Mouse (Mus musculus): Measurements from ENCODE around the gene Cbx6. TPM values are rescaled to one million over a fixed set of nuclear protein-coding genes. Genes with fewer than 3 reads are reported as not detected.
A peak's percentile ranks its signal among the peaks of the same experiment; 100 is the strongest.

The Cbx6 gene
- polyA plus RNA-seq, 1 experiment from 2014 or later = 22.3 TPM

DNA sequence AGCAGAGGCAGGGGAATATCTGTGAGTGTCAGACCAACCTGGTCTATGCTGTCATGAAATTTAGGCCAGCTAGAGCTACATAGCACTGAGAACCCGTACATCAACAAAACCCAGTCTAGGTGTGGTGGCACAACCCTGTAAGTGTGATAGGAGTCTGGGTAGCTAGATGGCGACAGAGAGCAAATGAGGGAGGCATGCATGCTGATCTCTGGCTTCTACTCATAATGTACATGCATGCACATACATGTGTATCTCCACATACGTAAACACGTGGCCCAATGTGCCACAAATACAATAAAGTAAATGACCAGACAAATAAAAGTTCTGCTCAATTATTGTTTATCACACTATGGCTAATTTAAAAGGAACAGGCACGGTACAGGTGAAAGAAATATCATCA is 26.4 kb downstream of the Cbx6 start:
- Histone ChIP-seq H3K4me1 (peaks cover 20% of the 10 kb centered on the region), H3K36me3 (replicated peaks) (no peaks in the 10 kb centered on the region), H3K9me3 (no peaks in the 10 kb centered on the region), H3K27me3 (ENCODE audit: poor library complexity, severe bottlenecking) (peaks cover 74% of the 10 kb centered on the region), H3K27ac (no peak overlapping the region), H3K4me3 (no peak overlapping the region)
- 38% methylated on average over 5 of the region's 5 CpGs for WGBS
- no peak for DNase-seq (ENCODE audit: extremely low spot score, low spot score)

DNA sequence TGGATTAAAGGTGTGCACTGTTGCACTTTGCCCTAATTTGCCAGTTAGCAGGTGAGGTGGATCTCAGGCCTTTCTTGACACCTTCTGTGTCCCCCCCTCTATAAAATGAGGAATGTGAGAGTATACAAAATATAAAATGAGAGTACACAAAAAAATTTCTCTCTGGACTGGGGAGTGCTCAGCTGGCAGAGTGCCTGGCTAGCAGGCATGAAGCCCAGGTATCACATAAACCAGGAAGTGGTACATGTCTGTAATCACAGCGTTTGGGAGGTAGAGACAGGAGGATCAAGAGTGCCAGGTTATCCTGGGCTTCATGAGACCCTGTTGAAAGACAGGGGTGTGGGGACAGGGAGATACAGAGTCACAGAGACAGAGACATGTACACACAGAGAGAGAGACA is 27.4 kb downstream of the Cbx6 start:
- peaks cover 83% of the 10 kb centered on the region for H3K27me3 ChIP-seq (ENCODE audit: poor library complexity, severe bottlenecking)

DNA sequence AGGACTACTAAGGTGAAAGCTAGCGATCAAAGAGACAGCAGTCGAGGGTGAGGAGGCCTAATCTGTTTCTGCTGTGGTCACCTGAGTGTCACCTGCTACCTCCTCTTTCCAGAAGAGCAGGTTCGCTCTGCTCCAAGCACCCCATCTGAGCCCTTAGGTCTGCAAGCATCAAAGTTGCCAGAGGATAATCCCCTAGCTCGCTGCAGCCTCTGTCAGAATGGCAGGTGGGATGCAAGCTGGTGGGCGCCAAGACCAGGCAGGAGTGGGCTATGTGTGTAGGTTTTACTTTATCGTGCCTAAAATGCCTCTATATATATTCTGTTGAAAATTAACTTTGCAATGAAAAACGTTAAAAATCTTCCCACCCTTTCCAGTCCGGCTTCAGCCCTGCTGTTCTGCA is 29.2 kb downstream of the Cbx6 start:
- Histone ChIP-seq H3K9me3 (no peaks in the 10 kb centered on the region), H3K36me3 (replicated peaks) (no peaks in the 10 kb centered on the region), H3K27me3 (ENCODE audit: poor library complexity, severe bottlenecking) (peaks cover 92% of the 10 kb centered on the region), H3K27ac (0 out of 2 replicates have a peak overlapping the region, but pooled peaks have one; percentile 79), H3K4me1 (peaks cover 20% of the 10 kb centered on the region), H3K4me3 (peak overlapping the region; percentile 73)
- DNase-seq (ENCODE audit: extremely low spot score, low spot score) = no peak
- 21% methylated on average over 8 of the region's 8 CpGs for WGBS

More for the DNA sequence above, 27.4 kb downstream of the Cbx6 start:
- H3K4me1 ChIP-seq = peaks cover 20% of the 10 kb centered on the region
- no peak overlapping the region for H3K27ac ChIP-seq
- no peaks in the 10 kb centered on the region for H3K9me3 ChIP-seq
- no peak overlapping the region for H3K4me3 ChIP-seq
- H3K36me3 ChIP-seq (replicated peaks) = no peaks in the 10 kb centered on the region
- 59% methylated on average over 1 of the region's 1 CpGs for WGBS
- no peak for DNase-seq (ENCODE audit: extremely low spot score, low spot score)

DNA sequence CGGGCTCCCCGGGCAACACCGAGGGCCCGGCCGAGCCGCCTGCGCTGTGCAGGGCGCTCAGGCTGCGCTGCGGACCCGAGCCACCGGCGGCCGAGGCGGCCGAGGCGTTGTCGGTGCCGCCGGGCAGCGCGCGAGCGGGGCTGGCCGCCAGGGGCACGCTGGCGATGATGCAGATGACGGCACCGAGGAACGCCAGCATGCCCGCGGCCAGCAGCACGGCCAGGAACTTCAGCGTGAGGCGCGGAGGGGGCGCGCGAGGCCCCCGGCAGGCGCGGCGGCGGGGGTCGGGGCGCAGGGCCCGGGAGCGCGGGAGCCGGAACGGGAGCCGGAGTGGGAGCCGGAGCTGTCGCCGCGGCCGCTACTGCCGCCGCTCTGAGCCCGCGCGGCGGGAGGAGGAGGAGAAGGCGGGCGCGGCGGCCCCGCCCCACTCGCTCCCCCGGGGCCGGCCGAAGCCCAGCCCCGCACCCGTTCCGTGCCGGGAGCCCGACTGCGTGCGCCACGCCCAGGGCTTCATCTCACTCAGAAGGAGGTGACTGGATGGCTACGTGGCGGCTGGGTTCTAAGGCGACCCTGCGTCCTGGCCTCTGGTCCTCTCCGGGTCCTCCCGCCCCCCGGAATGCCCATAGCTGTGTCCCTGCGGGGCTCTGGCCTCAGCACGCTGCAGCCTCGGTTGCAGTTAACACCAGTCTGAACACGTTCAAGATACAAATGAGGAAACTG is 30.0 kb downstream of the Cbx6 start, which contains the start of gene Nptxr:
Nptxr (minus strand) TSS at position 415 of the 720 bp plus-strand sequence.
- under 1% methylated on average over 90 of the region's 91 CpGs for WGBS
- Histone ChIP-seq H3K36me3 (replicated peaks) (no peaks in the 10 kb centered on the region), H3K4me3 (peak within 1 kb of the TSS; percentile 73), H3K4me1 (peaks cover 20% of the 10 kb centered on the region), H3K27me3 (ENCODE audit: poor library complexity, severe bottlenecking) (peaks cover 91% of the 10 kb centered on the region), H3K9me3 (no peaks in the 10 kb centered on the region), H3K27ac (peak within 1 kb of the TSS; percentile 79)
- peak; percentile 53 for DNase-seq (ENCODE audit: extremely low spot score, low spot score)

DNA sequence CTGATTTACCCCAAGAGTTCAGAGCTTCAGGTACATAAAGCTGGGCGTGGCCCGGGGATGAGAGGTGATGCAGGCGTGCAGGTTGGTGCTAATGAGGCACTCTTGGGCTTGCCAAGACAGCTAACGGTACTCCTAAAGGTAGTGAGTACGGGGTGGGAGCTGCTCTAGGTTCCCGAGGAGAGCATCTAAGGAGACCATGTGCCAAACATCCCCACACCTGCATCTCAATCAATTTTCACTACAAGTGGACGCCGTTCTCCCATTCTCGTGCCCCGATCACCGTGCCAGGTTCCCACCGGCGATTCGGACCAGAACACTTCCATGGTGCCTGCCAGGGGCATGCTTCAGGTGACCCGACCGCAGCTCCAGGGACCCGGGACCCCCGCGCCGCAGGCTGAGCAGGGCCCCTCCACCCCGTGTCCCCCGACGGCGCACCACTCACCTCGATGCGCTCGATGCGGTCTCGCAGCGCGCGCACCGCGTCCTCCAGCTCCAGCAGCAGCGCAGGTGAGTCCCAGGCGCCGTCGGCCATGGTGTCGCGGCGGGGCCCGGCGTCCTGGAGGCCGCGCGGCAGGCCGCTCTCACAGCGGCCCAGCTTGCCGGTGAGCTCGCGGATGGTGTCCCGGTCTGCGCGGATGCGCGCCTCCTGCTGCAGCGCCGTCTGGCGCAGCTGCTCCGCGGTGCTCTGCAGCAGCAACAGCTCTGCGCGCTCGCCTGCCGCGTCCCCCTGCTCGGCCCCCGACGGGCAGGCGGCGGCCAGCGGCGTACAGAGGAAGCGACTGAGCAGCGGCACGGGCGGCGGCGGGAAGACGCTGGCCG is 30.7 kb downstream of the Cbx6 start:
- no peaks in the 10 kb centered on the region for H3K9me3 ChIP-seq
- 5% methylated on average over 81 of the region's 81 CpGs for WGBS
- peaks cover 20% of the 10 kb centered on the region for H3K4me1 ChIP-seq
- DNase-seq (ENCODE audit: extremely low spot score, low spot score) = no peak
- H3K4me3 ChIP-seq = peak overlapping the region; percentile 73
- H3K36me3 ChIP-seq (replicated peaks) = no peaks in the 10 kb centered on the region
- H3K27me3 ChIP-seq (ENCODE audit: poor library complexity, severe bottlenecking) = peaks cover 87% of the 10 kb centered on the region
- peak overlapping the region; percentile 79 for H3K27ac ChIP-seq

DNA sequence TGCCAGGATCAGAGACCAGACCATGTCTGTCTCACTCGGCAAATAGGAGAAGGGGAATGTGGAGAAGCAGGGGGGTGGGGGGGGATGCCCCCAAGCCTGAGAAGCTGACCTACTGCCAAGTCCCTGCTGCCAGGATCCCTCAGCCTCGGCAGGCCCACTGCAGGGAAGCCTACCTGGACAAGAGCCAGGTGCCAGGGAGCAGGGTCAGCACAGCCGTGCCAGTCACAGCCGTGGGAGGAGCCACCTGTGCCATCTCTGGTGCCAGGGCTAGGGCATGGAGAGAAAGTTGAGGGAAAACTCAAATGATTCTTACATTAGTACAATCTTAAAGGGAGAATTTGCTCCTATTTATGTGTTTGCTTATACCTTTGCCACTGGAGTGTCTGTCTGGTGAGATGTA is 32.2 kb downstream of the Cbx6 start:
- Histone ChIP-seq H3K36me3 (replicated peaks) (no peaks in the 10 kb centered on the region), H3K9me3 (no peaks in the 10 kb centered on the region), H3K27ac (no peak overlapping the region), H3K4me3 (no peak overlapping the region), H3K4me1 (peaks cover 20% of the 10 kb centered on the region), H3K27me3 (ENCODE audit: poor library complexity, severe bottlenecking) (peaks cover 74% of the 10 kb centered on the region)
- DNase-seq (ENCODE audit: extremely low spot score, low spot score) = no peak
- WGBS = 81% methylated on average over 4 of the region's 4 CpGs

DNA sequence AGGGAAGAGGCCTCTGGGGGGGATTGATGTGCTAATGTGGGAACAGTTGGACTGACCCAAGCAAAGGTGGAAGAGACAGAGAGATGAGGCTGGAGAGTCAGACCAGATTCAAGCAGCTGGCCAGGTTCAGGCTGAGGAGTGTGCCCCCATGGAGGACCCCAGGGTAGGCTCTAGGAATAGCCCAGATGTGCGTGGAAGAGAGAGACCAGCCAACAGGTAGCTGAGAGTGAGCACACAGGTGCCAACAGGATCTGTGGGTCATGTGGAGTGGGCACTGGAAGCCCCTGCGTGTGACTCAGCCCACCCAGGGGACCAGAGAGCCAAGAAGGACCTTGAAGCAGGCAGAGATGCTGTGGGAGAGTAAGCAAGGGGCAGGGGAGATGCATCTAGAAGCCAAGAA is 32.8 kb downstream of the Cbx6 start:
- 75% methylated on average over 2 of the region's 2 CpGs for WGBS
- no peak for DNase-seq (ENCODE audit: extremely low spot score, low spot score)
- Histone ChIP-seq H3K4me1 (peaks cover 20% of the 10 kb centered on the region), H3K27me3 (ENCODE audit: poor library complexity, severe bottlenecking) (peaks cover 68% of the 10 kb centered on the region), H3K36me3 (replicated peaks) (no peaks in the 10 kb centered on the region), H3K27ac (no peak overlapping the region), H3K4me3 (no peak overlapping the region), H3K9me3 (no peaks in the 10 kb centered on the region)

DNA sequence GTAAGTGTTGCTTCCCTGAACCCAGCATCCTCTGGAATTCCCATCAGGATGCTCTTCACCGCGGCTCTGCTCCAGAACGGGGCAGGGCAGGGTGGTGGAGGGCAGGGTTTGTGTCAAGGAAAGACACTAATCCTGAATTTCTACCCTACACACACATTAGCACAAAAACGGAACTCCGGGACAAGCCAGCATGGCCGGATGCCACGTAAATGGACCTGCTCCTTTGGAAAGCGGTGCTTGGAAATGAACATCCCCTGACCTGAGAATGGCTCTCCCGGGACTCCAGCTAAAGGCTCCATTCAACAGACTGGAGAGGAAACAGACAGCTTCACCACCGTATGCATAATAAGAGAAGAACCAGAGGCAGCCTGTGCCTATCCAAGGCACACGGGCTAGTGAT is 33.8 kb downstream of the Cbx6 start:
- peaks cover 58% of the 10 kb centered on the region for H3K27me3 ChIP-seq (ENCODE audit: poor library complexity, severe bottlenecking)

DNA sequence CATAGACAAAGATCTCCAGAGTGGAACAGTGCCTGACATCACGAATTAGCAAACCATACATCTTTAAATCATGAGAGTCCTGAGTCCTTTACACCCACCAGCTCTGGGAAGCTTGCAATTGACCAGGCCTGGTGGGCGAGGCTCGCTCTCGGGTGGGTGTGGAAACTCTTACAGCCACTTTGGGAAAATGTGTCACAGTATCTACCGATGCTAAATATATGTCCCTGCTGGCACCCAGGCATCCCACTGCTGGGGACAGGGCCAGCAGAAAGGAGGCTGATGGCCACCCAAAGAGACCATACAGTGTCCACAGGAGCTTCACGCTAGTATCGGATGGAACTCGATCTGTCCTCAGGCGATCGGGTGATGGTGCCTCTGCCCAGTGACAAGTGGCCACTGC is 35.9 kb downstream of the Cbx6 start:
- Histone ChIP-seq H3K27me3 (ENCODE audit: poor library complexity, severe bottlenecking) (peaks cover 46% of the 10 kb centered on the region), H3K4me1 (peaks cover 3% of the 10 kb centered on the region; the same call in 1 of the 2 replicates), H3K36me3 (replicated peaks) (no peaks in the 10 kb centered on the region), H3K4me3 (no peak overlapping the region), H3K9me3 (no peaks in the 10 kb centered on the region), H3K27ac (no peak overlapping the region)
- WGBS = 90% methylated on average over 10 of the region's 10 CpGs
- DNase-seq (ENCODE audit: extremely low spot score, low spot score) = no peak

More for the DNA sequence above, 33.8 kb downstream of the Cbx6 start:
- H3K4me3 ChIP-seq = no peak overlapping the region
- H3K9me3 ChIP-seq = no peaks in the 10 kb centered on the region
- no peak overlapping the region for H3K27ac ChIP-seq
- H3K4me1 ChIP-seq = peaks cover 20% of the 10 kb centered on the region
- no peak for DNase-seq (ENCODE audit: extremely low spot score, low spot score)
- H3K36me3 ChIP-seq (replicated peaks) = no peaks in the 10 kb centered on the region
- WGBS = 64% methylated on average over 11 of the region's 11 CpGs

DNA sequence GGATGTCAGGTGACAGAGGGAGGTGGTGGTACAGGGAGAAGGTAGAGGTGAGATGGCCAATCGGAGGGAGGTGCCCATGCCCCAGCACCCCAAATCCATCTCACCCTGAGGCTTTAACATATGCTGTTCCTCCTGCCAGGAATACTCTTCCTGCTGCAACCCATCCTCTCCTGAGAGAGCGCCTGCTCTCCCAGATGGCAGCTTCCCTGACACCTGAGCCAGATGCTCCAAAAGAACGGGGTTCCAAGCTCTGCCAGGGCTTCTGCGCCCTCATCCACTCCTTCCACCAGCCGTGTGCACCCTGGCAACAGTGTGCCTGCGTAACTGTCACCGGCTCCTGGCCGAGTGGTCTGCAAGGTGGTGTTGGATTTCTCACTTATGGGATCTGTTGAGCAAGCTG is 36.8 kb downstream of the Cbx6 start:
- Histone ChIP-seq H3K9me3 (no peaks in the 10 kb centered on the region), H3K27ac (no peak overlapping the region), H3K4me3 (no peak overlapping the region), H3K4me1 (peaks cover 2% of the 10 kb centered on the region), H3K27me3 (ENCODE audit: poor library complexity, severe bottlenecking) (peaks cover 46% of the 10 kb centered on the region), H3K36me3 (replicated peaks) (no peaks in the 10 kb centered on the region)
- 87% methylated on average over 8 of the region's 8 CpGs for WGBS
- no peak for DNase-seq (ENCODE audit: extremely low spot score, low spot score)

DNA sequence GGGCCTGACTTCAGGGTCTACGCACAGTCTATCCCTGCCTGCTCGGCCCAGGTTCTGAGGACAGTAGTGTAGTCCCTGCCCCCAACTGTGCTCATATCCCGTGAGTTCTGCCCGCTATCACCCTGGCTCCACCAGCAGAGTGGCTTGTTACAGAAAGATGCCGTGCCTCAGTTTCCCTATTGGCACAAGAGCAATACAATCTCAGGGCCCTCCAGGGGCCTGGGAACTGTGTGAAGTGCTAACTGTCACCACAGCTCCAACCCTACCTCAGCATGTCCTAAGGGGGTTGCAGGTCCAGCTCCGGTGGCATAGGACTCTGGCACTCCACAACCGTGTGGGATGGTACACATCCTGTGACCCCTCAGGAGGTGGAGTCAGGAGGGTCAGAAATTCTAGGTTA is 37.4 kb downstream of the Cbx6 start:
- 90% methylated on average over 7 of the region's 7 CpGs for WGBS
- Histone ChIP-seq H3K4me1 (peaks cover 6% of the 10 kb centered on the region), H3K27me3 (ENCODE audit: poor library complexity, severe bottlenecking) (peaks cover 46% of the 10 kb centered on the region)

DNA sequence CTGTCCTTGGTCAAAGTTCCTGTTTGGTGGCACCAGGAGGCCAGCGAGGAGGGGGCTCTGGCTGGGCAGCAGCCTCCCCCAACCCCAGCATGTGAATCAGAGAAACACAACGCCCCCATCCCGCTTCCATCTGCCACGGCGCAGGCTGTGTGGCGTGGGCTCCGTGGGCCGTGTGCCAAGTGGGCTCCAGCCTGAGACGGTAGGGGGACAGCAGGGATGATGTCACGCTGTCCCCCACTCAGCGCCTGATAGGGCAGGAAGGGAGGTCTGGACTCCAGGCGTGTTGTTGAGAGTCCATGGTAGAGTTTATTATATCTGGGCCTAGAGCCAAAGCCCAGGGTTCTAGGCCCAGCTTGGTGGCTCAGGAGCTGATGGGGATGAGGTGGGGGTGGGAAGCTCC is 38.2 kb downstream of the Cbx6 start:
- H3K4me1 ChIP-seq = peaks cover 12% of the 10 kb centered on the region
- no peak overlapping the region for H3K4me3 ChIP-seq
- H3K9me3 ChIP-seq = no peaks in the 10 kb centered on the region
- no peaks in the 10 kb centered on the region for H3K36me3 ChIP-seq (replicated peaks)
- 92% methylated on average over 12 of the region's 12 CpGs for WGBS
- DNase-seq (ENCODE audit: extremely low spot score, low spot score) = no peak
- H3K27me3 ChIP-seq (ENCODE audit: poor library complexity, severe bottlenecking) = peaks cover 45% of the 10 kb centered on the region
- H3K27ac ChIP-seq = no peak overlapping the region

More for the DNA sequence above, 37.4 kb downstream of the Cbx6 start:
- H3K36me3 ChIP-seq (replicated peaks) = no peaks in the 10 kb centered on the region
- H3K9me3 ChIP-seq = no peaks in the 10 kb centered on the region
- no peak overlapping the region for H3K27ac ChIP-seq
- no peak for DNase-seq (ENCODE audit: extremely low spot score, low spot score)
- H3K4me3 ChIP-seq = no peak overlapping the region

DNA sequence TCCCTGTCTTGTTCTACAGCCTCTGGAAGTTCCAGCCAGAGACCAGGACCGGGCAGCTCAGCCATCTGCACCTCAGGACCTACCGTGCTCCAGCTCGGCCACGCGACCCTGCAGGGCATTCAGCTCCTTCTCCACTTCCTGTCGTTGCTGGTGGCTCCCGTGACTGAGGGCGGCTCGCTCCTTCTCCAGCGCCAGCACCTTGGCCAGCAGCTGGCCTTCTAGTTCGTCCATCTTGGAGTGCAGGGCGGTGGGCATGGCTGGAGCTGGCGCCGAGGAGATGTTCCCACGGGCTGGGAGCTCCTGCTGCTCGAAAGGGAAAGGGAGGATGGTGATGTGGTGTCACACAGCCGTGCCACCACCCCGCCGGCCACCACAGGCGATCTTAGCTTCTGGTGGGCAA is 40.3 kb downstream of the Cbx6 start:
- no peaks in the 10 kb centered on the region for H3K36me3 ChIP-seq (replicated peaks)
- peaks cover 32% of the 10 kb centered on the region for H3K27me3 ChIP-seq (ENCODE audit: poor library complexity, severe bottlenecking)
- no peaks in the 10 kb centered on the region for H3K9me3 ChIP-seq
- WGBS = 36% methylated on average over 20 of the region's 20 CpGs
- H3K4me3 ChIP-seq = no peak overlapping the region
- peaks cover 19% of the 10 kb centered on the region for H3K4me1 ChIP-seq
- H3K27ac ChIP-seq = no peak overlapping the region
- no peak for DNase-seq (ENCODE audit: extremely low spot score, low spot score)
